Mouse (Mus musculus) ES-CJ7 (cell line): ENCODE data around the gene Tigit.

Experiments used
- DNase-seq: peaks from one replicate; pipeline ENCODE4 v3.0.0; 2011; ENCODE audit warnings: low read depth, low spot score

Tigit gene

GRCm38 (mm10) chr16:43668294-43668693 is 4.3 kb upstream of the Tigit start:
- DNase-seq, result no peak

- DNase-seq, result no peak
Measured at GRCm38 (mm10) chr16:43664861-43665260, 915 bp upstream of the Tigit start.

- DNase-seq, result no peak
Measured at GRCm38 (mm10) chr16:43662124-43663004, 1.6 kb downstream of the Tigit start.

- no peak for DNase-seq
Measured at GRCm38 (mm10) chr16:43661576-43661975, 2.4 kb downstream of the Tigit start.

DNA sequence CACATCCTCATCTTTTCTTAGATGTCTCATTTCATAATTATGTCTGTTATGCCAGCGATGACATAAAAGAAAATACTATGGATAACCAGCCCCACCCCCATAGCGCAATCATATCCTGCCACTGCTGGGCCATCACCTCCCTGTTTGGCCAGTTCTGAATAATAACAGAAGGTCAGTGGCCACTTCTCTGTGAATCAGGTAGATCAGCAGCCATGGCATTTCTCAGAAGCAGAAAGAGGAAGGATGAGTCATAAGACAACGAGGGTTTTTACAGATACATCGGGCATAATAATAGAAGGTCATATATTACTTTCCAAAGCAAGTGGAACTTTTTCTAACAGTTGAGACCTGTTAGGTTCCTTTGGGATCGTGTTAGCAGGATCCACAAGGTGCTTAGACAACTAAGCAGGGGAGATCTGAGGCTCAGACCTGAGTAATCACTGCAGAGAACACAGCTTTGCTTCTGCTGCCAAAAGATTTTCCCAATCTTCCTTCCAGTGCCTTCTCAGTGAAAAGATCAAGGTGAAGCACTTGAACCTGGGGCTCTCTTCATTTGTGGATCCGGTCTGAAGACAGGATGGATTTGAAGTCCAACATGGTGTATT is 8.7 kb downstream of the Tigit start:
- no peak for DNase-seq

DNA sequence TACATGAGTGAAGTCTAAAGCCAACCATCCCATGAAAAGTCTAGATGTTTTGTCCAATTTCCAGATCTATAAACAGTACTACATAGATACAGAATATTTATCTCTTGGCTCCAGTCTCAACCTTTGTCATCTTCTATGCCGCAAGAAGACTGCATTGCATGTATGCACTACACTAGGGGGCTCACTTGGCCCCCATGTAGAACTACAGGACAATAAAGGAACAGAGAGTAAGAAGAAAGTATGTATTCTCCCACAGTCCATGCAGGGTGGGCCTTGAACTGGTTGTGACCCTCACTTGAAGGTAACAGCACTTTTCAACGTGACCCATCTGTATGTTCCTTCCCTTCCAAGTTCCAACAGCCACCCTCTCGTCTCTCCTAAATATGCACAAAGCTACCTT is 9.7 kb downstream of the Tigit start:
- no peak for DNase-seq

- DNase-seq, result no peak
Measured at GRCm38 (mm10) chr16:43653288-43653687, 10.7 kb downstream of the Tigit start.

DNA sequence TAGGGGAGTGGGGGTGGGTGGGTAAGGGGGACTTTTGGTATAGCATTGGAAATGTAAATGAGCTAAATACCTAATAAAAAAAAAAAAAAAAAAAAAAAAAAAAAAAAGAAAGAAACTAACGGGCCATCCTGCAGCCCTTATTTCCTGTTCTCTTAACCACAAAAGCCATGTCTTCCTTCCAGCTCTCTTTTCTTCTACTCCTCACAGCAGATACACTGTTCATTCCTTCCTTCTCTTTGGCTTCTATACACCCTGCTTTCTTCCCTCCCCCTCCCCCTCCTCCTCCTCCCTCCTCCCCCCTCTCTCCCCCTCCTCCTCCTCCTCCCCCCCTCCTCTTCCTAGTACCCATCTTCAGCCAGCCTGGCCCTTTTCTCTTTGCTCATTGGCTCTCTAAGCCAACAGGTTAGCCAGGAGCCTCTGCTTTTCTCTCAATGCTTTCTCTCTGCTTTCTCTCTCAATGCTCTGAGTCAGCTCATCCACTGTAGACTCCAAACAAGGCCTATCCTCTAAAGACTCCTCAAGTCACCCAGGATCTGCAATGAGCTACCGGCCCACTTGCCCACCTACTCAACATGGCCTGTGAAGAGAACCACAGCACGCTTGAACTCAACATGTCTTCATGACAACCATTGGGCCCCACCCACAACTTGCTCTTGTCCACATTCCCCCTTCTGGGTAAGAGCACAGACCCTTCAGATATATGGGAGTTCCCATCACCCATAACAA is 13.4 kb downstream of the Tigit start:
- DNase-seq, result no peak

DNA sequence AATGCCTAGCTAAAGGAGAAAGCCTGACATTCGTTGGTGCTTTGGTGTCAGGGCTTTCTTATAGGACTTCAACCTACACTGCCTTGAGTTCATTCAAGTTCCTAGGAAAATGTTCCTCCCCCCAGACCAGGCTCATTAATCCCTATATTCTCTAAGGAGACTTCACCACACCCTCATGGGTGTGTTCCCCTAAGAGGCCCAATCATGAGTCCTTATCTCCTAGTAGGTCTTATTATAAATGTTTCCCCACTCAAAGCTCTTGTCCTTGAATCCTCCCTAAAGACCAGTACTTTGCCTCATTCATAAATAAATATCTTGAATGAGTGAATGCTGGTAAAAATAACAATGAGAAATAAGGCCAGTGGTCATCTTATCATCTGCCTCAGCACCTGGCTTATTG is 16.3 kb downstream of the Tigit start:
- no peak for DNase-seq

- DNase-seq, result no peak
Measured at GRCm38 (mm10) chr16:43646943-43647342, 17.0 kb downstream of the Tigit start.

DNA sequence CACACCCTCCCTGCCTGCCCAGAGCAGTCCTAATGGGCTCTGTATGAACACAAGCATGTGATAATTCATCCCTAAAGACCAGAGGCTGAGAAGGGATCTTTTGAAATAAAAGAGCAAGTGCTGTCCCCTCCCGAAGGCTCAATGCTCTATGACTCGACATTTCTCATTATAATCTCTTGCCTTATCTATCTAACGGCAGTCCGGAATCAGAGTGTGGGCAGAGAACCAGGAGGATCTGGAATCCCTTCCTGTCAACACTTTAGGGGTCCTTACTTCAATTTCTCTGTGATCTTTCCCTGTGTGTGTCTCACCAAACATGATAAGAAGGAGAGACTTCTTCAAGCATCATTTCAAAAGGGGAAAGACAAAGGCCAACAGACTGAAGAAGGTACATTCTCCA is 18.1 kb downstream of the Tigit start:
- DNase-seq, result no peak

DNA sequence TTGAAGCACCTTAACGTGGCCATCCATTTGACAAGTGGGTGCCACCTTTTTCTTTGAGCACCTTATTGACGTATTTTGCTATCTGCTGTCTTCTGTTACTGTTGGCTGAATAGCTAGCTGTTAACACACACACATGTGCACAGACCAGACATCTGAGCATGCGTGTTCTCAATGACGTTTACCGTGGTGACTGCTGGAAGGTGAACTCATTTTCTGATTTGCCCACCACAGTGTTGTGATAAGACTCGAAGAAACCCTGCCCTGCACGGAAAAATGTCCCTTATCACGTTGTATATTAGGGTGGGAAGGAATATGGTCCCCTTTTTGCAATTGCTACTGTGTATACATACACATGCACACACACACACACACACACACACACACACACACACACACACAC is 22.7 kb downstream of the Tigit start:
- no peak for DNase-seq

DNA sequence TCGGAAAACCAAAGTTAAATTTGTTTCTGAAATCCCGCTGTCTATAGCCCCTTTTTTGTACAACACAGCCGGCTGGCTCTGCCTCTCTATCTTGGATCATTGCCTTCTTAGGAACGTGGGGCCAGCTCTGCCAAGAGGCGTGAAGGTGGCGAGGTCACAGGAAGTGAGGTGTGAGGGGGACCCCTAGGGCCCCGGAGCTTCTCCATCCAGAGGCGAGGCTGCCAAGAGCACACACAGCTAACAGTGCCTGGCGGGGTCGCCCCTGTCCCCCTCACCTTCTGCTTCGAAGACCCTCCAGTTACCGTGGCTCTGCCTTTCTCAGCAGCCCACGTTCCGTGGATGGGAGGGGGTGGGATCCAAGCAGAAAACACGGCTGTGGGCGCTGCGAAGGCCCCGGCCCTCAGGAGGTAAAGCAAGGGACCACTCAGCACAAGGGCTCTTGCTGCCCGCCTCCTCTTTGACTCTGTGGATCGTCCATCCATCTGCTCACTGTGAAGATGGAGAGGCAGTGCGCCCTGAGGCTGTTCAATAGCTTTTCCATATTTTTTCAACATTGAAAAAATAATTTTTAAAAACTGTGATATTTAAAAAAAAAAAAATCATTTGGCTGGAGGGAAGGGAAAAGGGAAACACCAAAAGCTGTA is 25.4 kb downstream of the Tigit start:
- DNase-seq, result peak; percentile 13

DNA sequence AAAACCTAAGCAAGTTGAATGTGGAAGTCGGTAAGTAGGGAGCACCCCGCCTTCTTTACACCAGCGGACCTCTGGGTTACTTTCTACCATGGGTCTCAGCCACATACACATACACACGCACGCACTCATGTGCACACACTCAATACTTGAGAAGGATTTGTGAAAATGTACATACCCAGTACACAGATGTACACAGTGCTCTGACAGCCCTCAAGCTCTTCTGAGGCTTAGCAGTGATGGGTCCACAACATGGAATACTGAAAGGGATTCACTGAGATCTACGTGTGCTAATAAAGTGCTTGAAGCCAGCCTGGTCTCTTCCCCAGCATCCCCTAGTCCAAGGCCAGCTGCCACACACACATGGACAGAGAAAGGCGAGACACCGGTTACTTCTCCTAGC is 26.7 kb downstream of the Tigit start:
- no peak for DNase-seq

DNA sequence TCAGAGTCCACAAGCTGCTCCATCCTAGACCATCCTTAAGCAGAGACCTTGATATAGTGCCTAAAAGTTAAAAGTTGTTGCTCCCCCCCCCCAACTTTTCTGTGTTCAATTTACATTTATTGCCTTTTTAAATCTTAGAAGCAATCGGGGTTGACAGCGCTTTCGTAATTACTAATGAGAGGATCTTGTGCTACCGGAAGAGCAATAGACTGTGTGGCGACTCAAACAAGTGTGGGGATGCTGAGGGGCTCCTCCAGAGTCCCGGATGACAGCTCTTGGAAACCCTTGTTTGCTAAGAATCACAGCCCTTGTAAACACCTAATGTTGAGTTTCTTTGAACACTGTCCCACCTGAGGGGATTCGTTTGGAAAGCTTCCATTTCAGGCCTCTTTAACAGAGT is 29.9 kb downstream of the Tigit start:
- no peak for DNase-seq

DNA sequence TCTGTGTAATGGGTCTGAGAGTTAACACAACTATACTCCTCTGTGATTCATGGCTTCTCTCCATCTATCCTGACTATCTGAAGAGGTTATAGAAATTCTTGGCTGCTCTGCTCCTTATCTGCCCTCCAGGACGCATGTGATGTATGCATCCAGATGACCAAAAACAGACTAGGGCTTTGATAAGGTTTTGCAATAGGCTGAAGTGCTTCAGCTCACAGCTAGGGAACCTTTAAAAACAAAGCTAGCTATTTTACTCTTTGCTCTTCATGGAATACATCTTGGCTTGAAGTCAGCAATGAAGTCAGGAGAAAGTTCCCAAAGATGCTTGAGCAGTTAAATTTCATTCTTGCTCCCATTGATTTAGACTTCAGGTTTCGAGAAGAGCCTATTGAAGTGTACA is 32.2 kb downstream of the Tigit start:
- DNase-seq, result no peak

GRCm38 (mm10) chr16:43628662-43629061 is 35.3 kb downstream of the Tigit start:
- DNase-seq, result no peak

GRCm38 (mm10) chr16:43625956-43626355 is 38.0 kb downstream of the Tigit start:
- no peak for DNase-seq

GRCm38 (mm10) chr16:43625289-43625688 is 38.7 kb downstream of the Tigit start:
- no peak for DNase-seq

DNA sequence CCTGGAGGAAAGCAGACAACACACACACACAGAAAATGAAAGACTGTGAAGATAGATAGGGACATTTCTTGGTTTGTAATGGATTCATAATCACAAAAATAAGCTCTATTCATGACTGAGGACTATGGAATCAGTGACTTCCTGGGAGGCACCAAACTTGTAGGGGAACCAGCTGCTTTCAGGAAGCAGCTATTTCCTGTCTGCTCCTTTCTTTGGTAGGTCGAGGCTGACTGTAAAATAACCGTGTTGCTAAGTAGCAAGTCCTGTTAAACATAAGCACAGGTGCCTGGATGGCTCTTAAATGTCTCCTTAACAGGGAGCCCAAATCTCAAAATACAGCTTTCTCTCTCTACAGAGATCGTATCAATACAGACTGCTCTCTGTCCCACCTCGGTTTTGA is 39.1 kb downstream of the Tigit start:
- no peak for DNase-seq

DNA sequence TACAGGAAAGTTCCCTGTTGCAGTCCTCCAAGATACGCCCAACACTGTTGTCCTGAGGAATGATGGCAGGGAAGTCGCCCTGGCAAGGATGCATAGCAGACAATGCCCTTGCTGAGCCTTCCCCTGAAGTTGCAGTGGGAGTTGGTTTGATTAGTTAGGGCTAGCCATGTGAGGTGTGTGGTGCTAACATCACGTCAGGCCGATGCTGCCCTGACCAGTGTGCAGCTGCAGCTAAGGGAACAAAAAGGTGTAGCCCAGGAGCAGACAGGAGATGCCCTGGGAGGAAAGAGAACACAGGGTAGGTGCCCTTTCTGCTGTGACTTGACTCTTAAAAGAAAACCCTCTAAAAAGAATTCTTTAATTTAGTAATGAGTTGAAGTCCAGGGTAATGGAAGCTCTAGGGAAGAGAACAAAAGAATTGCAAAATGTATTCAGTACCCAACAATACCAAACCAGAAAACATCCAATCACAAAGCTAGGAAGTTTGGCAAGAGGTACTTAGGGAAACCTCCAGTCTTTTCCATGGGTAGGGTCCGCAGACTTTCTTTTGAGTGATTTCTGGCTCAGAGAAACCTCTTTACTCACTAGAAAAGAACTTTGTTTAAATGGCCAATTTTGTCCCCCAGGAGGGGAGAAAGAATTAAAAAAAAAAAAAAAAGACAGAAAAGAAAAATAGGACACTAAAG is 40.5 kb downstream of the Tigit start:
- no peak for DNase-seq

DNA sequence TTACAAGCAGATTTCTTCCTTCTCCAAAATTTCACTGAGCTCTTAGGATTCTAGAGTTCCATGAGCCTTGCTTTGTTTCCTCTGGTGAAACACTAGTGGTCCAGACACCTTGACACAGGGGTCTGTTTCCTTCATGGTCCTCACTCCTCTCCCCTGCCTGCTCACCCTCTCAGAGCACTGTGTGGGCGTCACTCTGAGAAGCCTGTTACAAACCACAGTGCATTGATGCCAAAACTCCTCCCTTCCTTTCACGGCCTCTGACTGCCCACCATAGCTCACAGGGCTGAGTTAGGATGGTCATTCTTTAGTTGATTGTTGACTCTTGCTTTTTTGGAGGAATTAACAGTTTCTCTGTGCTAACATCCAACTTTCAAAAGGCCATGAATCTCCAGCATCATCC is 43.6 kb downstream of the Tigit start:
- DNase-seq, result no peak
